ENCODE assay signal across 11 mouse cellular contexts in genomic region chr4:128794198-128794597, GRCm38 (mm10). TPM values are rescaled to one million over a fixed set of nuclear protein-coding genes. Genes with fewer than 3 reads are reported as not detected.
DNase-seq lines count a peak whose midpoint lies in the region; ATAC-seq and TF ChIP-seq lines count a peak whose summit lies in the region.
"Had no signal": no experiment of that assay in that cellular context is flagged by ENCODE, and none has a peak within 500 bp of the region (broad histone marks: within the 10 kb centered on the region; RNA-seq: fewer than 3 reads in every experiment).

No protein-coding gene starts in this region.

- H3K9ac ChIP-seq in heart, embryonic 11.5 days (ENCODE audit: low read depth, low read length), result no peak overlapping the region
- H3K9ac ChIP-seq in heart, adult 2 months (ENCODE audit: low read depth, low read length), result no peak overlapping the region
- H3K9ac ChIP-seq in liver, embryonic 16.5 days (ENCODE audit: low read depth, low read length), result no peak overlapping the region
- no peak overlapping the region for H3K9ac ChIP-seq in liver, postnatal 0 days (replicated peaks)
- H3K9ac ChIP-seq: limb, embryonic 13.5 days had no signal

- no peaks in the 10 kb centered on the region for H3K9me3 ChIP-seq in heart, embryonic 11.5 days (replicated peaks; ENCODE audit: control insufficient read depth, low read length)
- H3K9me3 ChIP-seq in liver, embryonic 16.5 days (replicated peaks; ENCODE audit: control insufficient read depth, low read length), result no peaks in the 10 kb centered on the region
- no peaks in the 10 kb centered on the region for H3K9me3 ChIP-seq in liver, postnatal 0 days (ENCODE audit: low read length)
- H3K9me3 ChIP-seq: G1E; limb, embryonic 13.5 days had no signal

- no peak for TF ChIP-seq EP300 in heart, adult 2 months (IDR thresholded peaks at IDR 0.05; ENCODE audit: insufficient read depth, low read depth, low read length)
- no peak for TF ChIP-seq EP300 in liver, postnatal 0 days (IDR thresholded peaks at IDR 0.05; ENCODE audit: low read depth)

- WGBS in heart, embryonic 11.5 days (ENCODE audit: insufficient replicate concordance), result 77% methylated on average over 8 of the region's 8 CpGs
- 70% methylated on average over 8 of the region's 8 CpGs for WGBS in heart, adult 2 months
- WGBS in liver, embryonic 16.5 days (ENCODE audit: insufficient replicate concordance), result 71% methylated on average over 8 of the region's 8 CpGs
- 72% methylated on average over 8 of the region's 8 CpGs for WGBS in liver, postnatal 0 days (ENCODE audit: insufficient replicate concordance)

- DNase-seq in adrenal gland, postnatal 36 days, result peak; percentile 50 to 60
- DNase-seq in adrenal gland, postnatal 4 days (ENCODE audit: low spot score in 2 of 2), result no peak
- no peak for DNase-seq in heart, adult 2 months
- no peak for DNase-seq in liver
- peak; percentile 73 for DNase-seq in liver, postnatal 0 days
- no peak for DNase-seq in B cell, adult 2 months

- peaks cover 49% of the 10 kb centered on the region for H3K4me1 ChIP-seq in heart, embryonic 11.5 days (ENCODE audit: control insufficient read depth, insufficient read depth, low read length)
- peaks cover 10% of the 10 kb centered on the region for H3K4me1 ChIP-seq in heart, adult 2 months (ENCODE audit: control insufficient read depth, insufficient read depth, low read length)
- H3K4me1 ChIP-seq in liver, embryonic 16.5 days (ENCODE audit: control insufficient read depth, low read depth, low read length), result peaks cover 15% of the 10 kb centered on the region
- peaks cover 18% of the 10 kb centered on the region for H3K4me1 ChIP-seq in liver, postnatal 0 days (ENCODE audit: insufficient read depth)

- H3K27ac ChIP-seq in heart, embryonic 11.5 days (ENCODE audit: low read depth, low read length), result peak overlapping the region; percentile 76
- no peak overlapping the region for H3K27ac ChIP-seq in heart, adult 2 months
- H3K27ac ChIP-seq in liver, embryonic 16.5 days (ENCODE audit: low read length), result no peak overlapping the region
- no peak overlapping the region for H3K27ac ChIP-seq in liver, postnatal 0 days (ENCODE audit: low read depth)
- H3K27ac ChIP-seq: layer of hippocampus, adult 2 months; limb, embryonic 13.5 days had no signal

- no peak for TF ChIP-seq POLR2A in heart, adult 2 months (IDR thresholded peaks at IDR 0.05; ENCODE audit: insufficient read depth, low read depth, low read length)

- peaks cover 6% of the 10 kb centered on the region for H3K36me3 ChIP-seq in heart, embryonic 11.5 days (ENCODE audit: control insufficient read depth, insufficient read depth, low read length)
- H3K36me3 ChIP-seq in heart, adult 2 months (ENCODE audit: control insufficient read depth, insufficient read depth, low read length), result no peaks in the 10 kb centered on the region
- no peaks in the 10 kb centered on the region for H3K36me3 ChIP-seq in liver, embryonic 16.5 days (ENCODE audit: control insufficient read depth, insufficient read depth)
- H3K36me3 ChIP-seq in liver, postnatal 0 days (replicated peaks; ENCODE audit: insufficient read depth, low read length), result no peaks in the 10 kb centered on the region; the same call in 1 of the 2 replicates

- H3K27me3 ChIP-seq in heart, embryonic 11.5 days (ENCODE audit: control insufficient read depth, insufficient read depth, low read length), result no peaks in the 10 kb centered on the region
- H3K27me3 ChIP-seq in heart, adult 2 months (ENCODE audit: control insufficient read depth, insufficient read depth, low read length), result no peaks in the 10 kb centered on the region
- H3K27me3 ChIP-seq in liver, embryonic 16.5 days (ENCODE audit: control insufficient read depth, insufficient read depth, low read depth, low read length), result no peaks in the 10 kb centered on the region
- H3K27me3 ChIP-seq in liver, postnatal 0 days (ENCODE audit: insufficient read depth, low read length), result no peaks in the 10 kb centered on the region
- H3K27me3 ChIP-seq: limb, embryonic 13.5 days had no signal

- no peak for TF ChIP-seq CTCF in heart, adult 2 months (IDR thresholded peaks at IDR 0.05)
- no peak for TF ChIP-seq CTCF in liver, postnatal 0 days (IDR thresholded peaks at IDR 0.05; ENCODE audit: low read depth)

- no peak overlapping the region for H3K4me3 ChIP-seq in heart, embryonic 11.5 days (ENCODE audit: low read depth, low read length)
- no peak overlapping the region for H3K4me3 ChIP-seq in heart, adult 2 months
- H3K4me3 ChIP-seq in liver, embryonic 16.5 days (ENCODE audit: low read depth, low read length), result no peak overlapping the region
- H3K4me3 ChIP-seq in liver, postnatal 0 days (ENCODE audit: low read depth, low read length), result no peak overlapping the region
- H3K4me3 ChIP-seq: layer of hippocampus, adult 2 months; limb, embryonic 13.5 days had no signal

- intact Hi-C loops in heart, adult 2 months (cut with DNase I), result no loop called here

- H3K79me2 ChIP-seq in heart, adult 2 months (replicated peaks; ENCODE audit: control insufficient read depth, insufficient read depth, low read length), result peaks cover 2% of the 10 kb centered on the region; the same call in 1 of the 2 replicates

- H3K4me2 ChIP-seq in heart, embryonic 11.5 days, result no peak overlapping the region
- H3K4me2 ChIP-seq in liver, embryonic 16.5 days (ENCODE audit: low read depth, low read length), result no peak overlapping the region
- no peak overlapping the region for H3K4me2 ChIP-seq in liver, postnatal 0 days (ENCODE audit: low read depth, low read length)
- H3K4me2 ChIP-seq: limb, embryonic 13.5 days had no signal

- ATAC-seq in heart, embryonic 11.5 days (replicated peaks; ENCODE audit: insufficient number of reproducible peaks, low FRiP score, low TSS enrichment), result no peak
- peak; percentile 52 for ATAC-seq in liver, embryonic 16.5 days (ENCODE audit: low read depth)
- peak; percentile 71 for ATAC-seq in liver, postnatal 0 days

RNA-seq across cellular contexts. Expression of gene Zfp362, which starts 11.6 kb away (rescaled TPM):
- 10 to 100 TPM; 26.8 TPM for total RNA-seq in adrenal gland, postnatal 36 days (2021)
- total RNA-seq in adrenal gland, postnatal 4 days (2021), result 10 to 100 TPM; 68.0 to 69.9 TPM
- 21.0 and 21.3 TPM in 2 replicates for polyA plus RNA-seq in heart, embryonic 11.5 days (2014; fragmentation: Nextera tagmentation; extraction: Ambion mirVana)
- total RNA-seq in heart, adult 2 months (2021), result 10 to 100 TPM; 11.9 to 12.8 TPM
- 13.2 and 18.8 TPM in 2 replicates for polyA plus RNA-seq in heart, adult 2 months (2012; rRNA removed)
- 4.8 and 5.2 TPM in 2 replicates for polyA plus RNA-seq in liver, embryonic 16.5 days (2015; fragmentation: Nextera tagmentation; extraction: Ambion mirVana)
- polyA plus RNA-seq in liver, postnatal 0 days (2015; fragmentation: Nextera tagmentation; extraction: Ambion mirVana), result 5.1 and 5.4 TPM in 2 replicates

RNA-seq across cellular contexts. Expression of gene A3galt2, which starts 39.0 kb away (rescaled TPM):
- total RNA-seq in adrenal gland, postnatal 36 days (2021), result under 1 TPM; 0.16 to 0.30 TPM
- under 1 TPM; 0.34 to 0.70 TPM for total RNA-seq in adrenal gland, postnatal 4 days (2021)
- polyA plus RNA-seq in heart, embryonic 11.5 days (2014; fragmentation: Nextera tagmentation; extraction: Ambion mirVana), result 0.11 and 0.20 TPM in 2 replicates
- under 1 TPM; 0.08 to 0.16 TPM for total RNA-seq in heart, adult 2 months (2021)
- polyA plus RNA-seq in heart, adult 2 months (2012; rRNA removed), result 0.15 and 0.37 TPM in 2 replicates
- 0.02 TPM in 1 of 2 replicates, not detected in the other for polyA plus RNA-seq in liver, embryonic 16.5 days (2015; fragmentation: Nextera tagmentation; extraction: Ambion mirVana)
- not detected in 2 replicates for polyA plus RNA-seq in liver, postnatal 0 days (2015; fragmentation: Nextera tagmentation; extraction: Ambion mirVana)
- polyA plus RNA-seq: G1E had no signal

Comparison
In these comparisons a context has a peak if more than half of its experiments do, and no peak if none do; other contexts are left out.
1. DNase-seq: peak in adrenal gland, postnatal 36 days (2 of 2) and liver, postnatal 0 days (single experiment); none in adrenal gland, postnatal 4 days (0 of 2), heart, adult 2 months (0 of 2), liver (single experiment) and B cell, adult 2 months (0 of 2).